Mouse (Mus musculus) liver (tissue): Measurements from ENCODE around the gene Lrrk2.

Experiments
- DNase-seq: peaks from one replicate; pipeline ENCODE4 v3.0.0-alpha.2; 2020; ENCODE audit warnings: mixed read lengths

The Lrrk2 gene

DNA sequence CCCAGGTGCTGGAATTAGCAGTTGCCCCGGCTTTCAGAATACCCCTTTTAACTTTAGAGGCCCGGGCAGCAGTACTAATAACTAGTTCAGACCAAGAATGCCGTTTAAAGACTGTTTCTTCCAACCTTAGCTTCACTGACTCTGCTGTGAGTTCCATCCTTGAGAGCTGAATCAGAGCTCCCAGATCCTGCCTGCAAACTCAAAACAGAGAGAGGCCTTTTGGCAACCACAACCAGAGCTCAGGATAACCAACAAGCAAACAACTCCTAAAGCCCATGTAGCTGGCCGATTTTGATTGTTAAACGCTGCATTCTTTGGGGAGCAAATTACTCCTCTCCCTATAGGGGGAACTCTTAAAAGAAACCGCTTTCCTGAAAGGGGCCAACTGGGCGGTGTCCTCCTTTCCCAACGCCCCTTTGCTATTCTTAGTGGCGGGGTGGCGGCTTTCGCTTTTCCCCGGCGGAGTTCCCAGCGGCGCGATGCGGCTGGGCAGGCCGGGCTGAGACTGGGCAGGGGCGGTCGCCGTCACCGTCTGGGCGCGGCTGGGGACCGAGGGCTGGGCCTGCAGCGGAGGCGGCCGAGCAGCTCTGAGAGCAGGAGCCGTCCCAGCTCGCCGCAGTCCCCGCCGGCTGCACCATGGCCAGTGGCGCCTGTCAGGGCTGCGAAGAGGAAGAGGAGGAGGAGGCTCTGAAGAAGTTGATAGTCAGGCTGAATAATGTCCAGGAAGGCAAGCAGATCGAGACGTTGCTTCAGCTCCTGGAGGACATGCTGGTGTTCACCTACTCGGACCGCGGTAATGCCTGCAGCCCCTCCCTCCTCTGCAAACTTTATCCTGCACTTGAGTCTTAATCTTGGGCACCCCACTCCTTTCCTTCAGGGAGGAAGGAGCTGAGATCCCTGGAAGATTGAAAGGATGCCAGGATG lies at the start of gene Lrrk2:
Gene Lrrk2 (plus strand): TSS at position 531 of the 924 bp plus-strand sequence.
- DNase-seq, result peak; percentile 60

DNA sequence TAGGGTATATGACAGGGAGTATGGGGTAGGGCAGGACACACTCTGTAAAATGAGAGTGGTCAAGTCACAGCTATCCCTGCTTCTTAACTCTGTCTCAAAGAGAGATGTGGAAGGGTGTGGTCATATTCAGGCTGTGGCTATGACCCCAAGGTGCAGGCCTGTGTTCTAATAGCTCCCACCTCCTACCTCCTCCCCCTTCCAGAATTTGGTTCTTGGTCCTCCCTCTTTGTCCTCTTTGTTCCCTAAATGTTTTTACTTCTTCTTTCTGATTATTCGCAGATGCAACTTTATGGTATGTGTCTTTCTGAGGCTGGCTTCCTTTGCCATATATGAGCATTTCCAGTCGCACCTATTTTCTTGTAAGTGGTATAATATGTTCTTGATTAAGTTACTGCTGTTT lies 48.5 kb upstream of the Lrrk2 start:
- no peak for DNase-seq

DNA sequence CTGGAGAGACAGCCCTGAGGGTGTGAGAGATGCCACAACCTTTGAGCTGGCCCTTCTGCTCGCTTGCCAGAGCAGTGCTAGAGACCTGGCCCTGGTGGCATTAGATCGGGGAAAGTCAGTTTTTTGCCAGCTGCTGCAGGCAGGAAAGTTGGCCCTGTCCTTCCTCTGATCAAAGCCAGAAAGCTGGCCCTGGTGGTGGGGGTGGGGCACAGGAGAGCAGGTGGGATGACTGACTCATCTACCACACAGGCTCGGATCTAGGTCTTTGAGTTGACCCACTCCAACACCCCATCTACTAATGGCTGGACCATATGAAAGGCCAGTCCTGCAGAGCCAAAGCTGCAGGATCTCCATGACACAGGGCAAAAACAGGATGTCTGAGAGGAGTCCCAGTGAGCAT lies 43.8 kb upstream of the Lrrk2 start:
- no peak for DNase-seq

DNA sequence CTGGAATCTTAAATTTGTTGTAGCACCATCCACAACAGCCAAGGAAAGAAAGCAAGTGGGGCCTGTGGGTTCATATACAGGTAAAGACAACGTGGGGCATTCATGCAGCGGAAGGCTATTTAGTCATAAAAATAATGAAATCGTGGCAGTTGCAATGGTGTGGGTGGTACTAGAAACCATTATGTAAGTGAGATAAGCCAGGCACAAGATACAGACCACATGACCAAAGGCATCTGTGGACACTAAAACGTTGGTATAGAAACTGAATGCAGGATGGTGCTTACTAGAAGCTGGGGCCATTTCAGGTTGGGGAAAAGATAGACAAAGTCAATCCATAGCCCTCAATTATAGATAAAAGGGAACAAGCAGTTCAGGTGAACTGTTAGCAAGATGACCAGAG lies 40.5 kb upstream of the Lrrk2 start:
- DNase-seq, result no peak

DNA sequence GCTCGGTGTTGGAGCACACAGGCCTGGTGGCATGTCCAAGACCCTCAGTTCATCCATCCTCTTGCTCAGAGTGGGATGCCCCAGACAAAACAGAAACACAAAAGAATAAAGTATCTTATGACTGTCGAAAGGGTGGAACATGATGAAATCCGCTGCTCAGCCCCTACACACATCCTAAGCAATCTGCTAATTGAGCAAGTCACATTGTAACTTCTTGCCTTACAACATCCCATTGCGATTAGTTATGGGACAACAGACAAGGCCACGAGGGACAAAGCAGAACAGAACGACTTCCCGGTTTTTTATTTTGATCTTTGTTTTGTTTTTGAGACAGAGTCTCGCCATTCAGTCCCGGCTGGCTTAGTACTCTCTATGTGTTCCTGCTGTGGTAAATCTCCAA lies 39.9 kb upstream of the Lrrk2 start:
- no peak for DNase-seq

DNA sequence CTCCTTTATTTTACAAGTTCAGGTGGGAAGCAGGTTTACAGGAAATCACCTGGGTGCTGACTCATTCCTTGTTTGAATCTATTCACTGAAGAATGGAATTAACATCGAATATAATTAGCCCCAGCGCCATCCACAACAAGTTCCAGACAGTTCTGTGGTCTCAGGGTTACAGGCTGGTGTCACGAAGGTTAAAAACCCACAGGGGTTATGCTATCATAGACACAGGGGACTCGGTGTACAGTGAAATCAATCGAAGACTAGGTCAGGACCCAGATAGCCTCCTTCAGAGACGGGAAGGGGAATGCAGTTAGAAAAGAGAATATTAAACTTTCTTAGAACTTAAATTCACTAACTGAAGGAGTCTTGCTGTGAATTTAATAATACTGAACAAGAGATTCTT lies 39.2 kb upstream of the Lrrk2 start:
- no peak for DNase-seq

DNA sequence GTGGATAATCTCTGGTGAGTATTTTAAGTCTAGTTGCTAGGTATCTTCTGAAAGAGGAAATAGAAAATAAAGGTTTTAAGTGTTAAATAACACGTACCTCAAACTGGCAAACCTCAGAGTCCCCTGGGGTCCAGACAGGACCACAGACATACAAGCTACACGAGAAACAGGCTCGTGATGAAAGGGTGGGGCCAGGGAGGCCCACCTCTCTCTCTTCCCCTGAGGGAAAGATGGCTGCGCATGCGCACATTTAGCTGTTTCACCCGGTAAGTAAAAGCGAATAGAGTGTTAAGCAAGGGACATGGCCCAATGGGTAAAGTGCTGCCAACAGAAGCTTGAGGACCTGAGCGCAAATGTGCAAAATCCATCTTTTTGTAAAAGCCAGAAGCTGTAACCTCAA lies 38.7 kb upstream of the Lrrk2 start:
- DNase-seq, result no peak

DNA sequence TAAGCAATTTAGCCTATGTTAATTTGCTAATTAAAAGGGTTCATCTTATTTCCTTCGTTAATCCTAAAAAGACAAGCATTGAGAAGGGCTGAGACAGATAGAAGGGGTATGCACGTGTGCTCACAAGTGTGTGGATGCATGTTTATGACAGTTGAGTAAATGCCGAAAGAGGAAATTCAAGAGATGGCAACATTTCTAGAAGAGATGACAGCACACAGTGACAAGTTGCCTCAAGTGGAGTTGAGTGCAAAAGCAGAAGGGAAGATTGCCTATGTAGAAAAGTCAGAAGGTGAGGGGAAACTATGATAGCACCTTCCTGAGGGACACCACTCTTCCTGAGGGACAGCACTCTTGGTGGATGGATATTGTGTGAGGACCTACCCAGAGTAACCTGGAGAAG lies 31.3 kb upstream of the Lrrk2 start:
- DNase-seq, result no peak

DNA sequence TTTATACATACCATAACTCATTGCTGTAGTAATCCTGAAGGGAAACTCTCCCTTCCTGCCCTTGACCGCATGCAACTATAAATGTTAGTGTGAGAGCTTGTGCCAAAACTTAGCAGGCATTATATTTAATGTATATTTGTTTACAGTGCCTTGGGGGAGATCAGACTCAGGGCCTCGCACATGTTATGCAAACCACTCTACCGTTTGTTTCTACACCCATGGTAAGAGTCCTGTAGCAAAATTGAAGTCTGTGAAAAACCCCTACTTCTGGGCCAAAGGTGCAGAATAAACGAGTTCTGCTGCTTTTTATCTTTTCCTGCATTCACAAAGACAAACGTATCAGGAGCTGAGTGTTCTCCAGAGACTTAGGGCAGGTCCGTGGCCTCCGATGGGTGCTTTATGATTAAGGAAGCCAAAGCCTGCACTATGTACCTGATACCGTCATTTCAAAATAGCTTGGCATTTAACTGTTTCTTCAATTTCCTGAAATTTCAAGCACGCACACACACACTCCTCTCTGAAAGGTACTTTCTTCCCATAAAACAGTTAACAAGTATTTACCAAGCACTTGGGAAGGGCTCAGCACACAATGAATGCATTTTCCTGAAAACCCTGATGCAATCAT lies 30.2 kb upstream of the Lrrk2 start:
- no peak for DNase-seq

DNA sequence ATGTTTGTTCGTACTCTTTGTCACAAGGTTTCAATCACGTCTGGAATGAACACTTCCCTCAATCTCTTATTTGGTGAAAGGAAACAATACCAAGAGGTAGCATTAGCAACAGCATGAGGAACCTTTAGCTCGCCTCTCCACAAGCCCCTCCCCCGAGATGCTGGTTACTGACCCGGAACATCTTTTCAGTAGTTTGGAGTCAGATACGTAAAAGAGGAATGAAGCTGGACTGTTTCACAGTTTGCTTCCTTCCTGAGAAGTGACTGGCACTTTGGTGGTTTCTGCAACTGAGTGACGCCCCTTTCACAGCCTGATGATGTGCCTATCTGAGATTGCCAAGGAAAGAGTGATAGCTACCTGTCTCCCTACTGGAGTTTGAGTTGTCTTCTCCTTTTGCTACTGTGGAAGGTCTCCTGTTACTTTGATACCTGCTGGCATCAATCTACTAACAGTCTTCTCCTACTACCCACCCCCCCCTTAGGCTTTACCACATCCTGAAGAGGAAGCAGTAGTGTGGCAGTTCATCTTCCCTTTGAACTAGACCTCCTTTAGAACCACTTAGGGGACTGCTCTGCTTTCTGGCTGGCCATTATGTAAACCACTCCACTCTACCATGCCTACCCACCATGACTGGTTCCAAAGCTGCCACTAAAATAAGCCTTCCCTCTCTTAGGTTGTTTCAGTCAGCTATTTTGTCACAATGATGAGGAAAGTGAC lies 29.2 kb upstream of the Lrrk2 start:
- peak; percentile 9 for DNase-seq

DNA sequence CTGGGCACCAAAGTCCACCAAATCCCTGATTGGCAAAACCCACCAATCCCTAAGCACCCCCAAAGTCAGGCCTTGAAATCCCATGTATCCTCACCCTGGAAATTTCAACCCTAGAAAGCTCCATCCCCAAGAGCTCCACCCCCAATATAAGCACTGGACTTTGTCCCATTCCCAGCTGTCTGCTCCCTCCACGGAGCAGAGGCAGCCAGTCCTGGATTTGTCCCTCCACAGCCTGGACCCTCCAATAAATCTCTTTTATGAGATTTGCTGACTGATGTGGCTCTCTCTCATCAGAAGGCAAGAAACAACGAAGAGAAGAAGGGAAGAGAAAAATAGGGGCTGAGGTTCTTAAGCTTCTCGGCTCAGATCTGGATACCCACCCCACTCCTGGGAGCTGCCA lies 22.7 kb upstream of the Lrrk2 start:
- no peak for DNase-seq

DNA sequence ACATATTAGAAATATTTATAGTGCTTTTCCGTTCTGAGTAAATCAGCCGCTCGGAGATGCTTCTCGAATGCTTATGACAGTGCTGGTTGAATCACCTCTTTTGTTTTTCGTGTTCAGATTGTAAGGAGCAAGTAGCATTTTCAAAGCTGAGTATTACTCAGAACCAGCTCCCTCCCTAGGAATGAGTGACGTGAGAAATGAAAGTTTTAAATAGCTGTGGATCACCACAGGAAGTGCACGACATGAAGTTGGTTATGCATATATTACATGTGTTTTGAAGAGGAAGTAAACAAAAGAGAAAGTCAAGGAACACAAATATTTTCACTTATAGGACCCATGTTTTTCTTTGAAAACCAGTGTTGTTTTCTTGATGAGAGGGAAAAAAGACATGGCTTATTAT lies 21.5 kb upstream of the Lrrk2 start:
- no peak for DNase-seq

DNA sequence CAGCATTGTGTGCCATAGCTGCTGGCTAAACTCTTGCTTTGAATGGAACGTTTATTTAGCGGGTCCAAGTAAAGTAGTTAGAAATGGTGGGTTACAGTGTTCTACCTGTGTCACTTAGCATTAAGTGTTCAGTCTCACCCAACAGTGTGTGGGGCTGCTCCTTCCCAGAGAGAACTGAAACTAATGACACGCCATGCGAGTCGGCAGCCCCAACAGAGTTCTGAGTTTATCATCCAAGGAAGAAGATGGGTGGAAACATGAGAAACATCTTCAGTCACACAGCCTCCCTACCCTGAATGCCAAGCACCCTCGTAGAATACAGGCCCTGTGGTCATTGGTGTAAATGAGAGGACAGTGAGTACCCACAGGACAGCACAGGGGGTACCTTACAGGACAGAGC lies 14.7 kb upstream of the Lrrk2 start:
- no peak for DNase-seq

DNA sequence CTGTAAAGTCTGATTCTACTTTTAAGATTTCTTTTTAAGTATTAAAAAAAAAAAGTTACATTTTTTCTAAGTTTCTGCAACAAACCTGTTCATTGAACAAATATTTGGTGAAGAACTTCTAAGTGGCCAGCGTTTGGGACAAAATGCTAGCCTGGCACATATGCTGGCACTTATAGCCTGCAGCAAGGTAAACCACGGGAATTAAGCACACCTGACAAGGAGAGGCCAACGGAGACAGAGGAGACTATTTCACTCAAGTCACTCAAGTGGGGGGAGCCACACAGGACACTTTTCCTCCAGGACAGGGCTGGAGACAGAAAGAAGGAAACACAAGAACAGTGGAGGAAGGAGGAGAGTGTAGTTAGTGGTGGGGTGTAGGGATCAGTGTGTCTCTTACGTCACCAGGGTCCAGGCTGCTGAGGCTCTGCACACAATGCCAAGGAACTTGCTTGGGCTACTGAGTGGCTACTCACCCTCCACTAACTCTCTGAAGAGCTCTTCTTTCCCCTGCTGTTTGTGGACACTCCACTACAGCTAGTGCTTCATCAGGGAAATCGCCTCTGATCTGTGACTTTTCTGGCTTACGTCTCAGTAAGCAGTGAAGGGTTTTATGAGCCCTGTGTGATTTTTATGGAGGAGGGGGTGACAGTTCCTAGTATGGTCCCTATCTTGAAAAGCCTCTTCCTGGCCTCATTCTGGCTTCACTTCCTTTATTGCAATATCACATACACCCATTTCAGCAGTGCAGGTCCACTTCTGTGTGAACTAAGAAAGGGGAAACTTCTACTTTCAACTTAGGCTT lies 12.5 kb upstream of the Lrrk2 start:
- DNase-seq, result no peak

DNA sequence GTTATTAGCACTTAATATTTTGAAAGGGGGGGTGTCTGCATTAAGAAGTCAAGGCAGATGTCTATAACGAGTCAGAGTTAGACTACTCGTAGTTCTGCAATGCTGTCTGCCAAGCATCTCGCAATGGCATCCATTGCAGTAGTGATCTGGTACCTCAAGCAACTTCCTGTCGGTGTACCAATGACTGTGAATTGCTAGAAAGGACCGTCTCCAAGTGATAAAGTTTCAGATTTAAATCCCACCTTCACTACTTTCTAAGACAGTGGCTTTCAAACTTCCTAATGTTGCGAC lies 12.0 kb upstream of the Lrrk2 start:
- DNase-seq, result no peak

DNA sequence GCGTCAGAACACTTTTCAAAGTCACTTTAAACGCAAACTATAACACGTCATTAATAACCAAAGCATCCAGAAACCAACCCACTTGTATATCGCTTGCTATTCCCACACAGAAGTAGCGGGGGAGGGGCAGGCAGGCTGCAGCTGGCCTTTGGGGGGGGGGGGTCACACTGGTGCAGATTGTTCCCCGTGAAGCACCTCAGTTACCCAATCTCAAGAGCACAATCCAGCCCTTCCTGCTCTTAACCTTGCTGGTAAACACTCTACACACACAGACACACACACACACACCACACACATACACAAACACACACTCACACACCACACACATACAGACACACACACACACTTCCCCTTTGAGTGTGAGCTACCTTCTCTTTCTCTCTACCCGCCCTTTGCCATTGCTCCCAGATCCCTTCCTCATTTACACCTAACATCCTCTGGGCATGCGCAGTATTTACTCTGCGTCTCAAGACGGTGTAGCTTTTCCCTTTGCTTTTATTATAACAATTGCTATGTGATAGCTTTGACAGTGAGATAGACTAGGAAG lies 8.3 kb upstream of the Lrrk2 start:
- DNase-seq, result no peak

DNA sequence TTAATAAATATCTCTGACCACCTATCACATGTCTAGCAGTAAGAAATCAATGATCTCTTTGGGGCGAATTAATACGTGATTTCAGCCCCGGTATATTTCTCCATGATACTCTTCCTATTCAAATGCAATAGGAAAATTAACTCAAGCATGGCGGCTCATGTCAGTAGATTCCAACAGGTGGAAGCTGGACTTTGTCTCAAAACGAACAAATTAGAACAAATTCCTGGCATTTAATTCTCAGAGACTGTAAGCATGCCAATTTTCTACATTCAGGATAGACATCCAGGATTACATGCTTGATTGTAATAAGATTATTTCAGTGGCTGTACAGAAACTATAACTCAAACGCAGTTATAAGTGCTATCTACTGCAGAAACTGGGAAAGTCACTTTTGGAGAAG lies 7.4 kb upstream of the Lrrk2 start:
- DNase-seq, result no peak

DNA sequence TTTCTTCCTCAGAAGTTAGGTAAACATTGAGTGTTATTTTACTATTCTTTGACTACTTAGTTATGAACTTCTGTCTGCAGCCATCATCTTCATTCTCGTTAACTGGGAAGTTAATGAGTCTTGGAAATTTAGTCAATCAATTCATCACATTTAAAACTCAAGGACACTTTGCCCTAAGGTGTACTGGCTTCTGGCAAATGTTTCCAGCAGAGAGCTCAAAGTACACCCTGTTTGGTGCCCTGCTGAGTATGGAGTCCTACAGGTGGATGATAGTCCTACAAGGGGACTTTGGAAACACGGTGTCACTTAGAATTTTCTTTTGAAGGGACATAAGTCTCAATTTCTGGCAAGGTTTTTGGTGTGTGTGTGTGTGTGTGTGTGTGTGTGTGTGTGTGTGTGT lies 1.8 kb upstream of the Lrrk2 start:
- no peak for DNase-seq

DNA sequence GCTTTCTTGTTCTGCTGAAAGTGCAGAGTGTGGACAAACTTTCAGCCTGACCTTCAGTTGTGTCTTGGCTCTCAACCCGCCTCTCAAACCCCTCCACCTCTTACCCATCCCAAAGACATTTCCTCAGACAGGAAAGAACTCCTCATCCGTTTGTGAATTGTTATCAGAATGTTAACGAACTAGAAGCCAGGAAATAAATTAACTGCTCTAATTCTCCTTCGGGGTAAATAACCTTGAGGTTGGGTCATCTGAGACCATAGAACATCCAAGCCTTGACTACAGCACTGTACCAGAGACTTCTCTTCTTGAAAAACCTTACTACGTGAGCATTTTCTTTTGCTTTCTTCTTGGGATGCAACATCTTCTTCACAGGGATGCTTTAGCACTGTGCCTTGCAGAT lies 988 bp upstream of the Lrrk2 start:
- DNase-seq, result no peak

DNA sequence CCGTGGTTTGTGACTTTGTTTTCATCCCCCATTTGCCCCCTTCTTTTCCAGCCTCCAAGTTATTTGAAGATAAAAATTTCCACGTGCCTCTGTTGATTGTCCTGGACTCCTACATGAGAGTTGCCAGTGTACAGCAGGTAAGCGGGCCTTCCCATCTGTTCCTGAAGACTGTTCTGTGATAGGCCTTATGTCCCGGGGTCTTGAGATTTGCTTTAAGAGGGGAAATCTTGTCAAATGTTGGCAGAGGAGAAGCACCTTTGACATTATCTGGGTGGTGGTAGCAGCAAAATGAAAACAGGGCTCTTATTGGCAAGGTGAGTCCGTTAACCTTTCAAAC lies 562 bp downstream of the Lrrk2 start:
- no peak for DNase-seq

DNA sequence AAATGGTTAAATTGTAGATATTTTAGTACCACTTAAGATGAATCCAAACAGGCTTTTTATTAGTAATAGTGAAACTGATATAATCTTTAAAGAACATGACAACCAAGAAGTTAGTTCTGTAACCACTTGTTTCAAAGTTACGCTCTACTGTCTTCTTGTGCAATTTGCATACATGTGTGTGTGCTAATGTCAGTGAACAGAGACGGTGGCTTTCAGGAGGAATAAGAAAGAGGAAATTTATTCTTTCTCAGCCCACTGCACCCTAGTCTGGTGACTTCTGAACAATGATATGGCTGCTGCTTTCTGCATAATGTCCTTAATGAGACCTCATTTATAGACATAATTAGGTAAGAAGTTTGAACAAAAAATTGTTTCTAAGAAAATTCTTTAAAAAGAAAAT lies 7.1 kb downstream of the Lrrk2 start:
- no peak for DNase-seq

DNA sequence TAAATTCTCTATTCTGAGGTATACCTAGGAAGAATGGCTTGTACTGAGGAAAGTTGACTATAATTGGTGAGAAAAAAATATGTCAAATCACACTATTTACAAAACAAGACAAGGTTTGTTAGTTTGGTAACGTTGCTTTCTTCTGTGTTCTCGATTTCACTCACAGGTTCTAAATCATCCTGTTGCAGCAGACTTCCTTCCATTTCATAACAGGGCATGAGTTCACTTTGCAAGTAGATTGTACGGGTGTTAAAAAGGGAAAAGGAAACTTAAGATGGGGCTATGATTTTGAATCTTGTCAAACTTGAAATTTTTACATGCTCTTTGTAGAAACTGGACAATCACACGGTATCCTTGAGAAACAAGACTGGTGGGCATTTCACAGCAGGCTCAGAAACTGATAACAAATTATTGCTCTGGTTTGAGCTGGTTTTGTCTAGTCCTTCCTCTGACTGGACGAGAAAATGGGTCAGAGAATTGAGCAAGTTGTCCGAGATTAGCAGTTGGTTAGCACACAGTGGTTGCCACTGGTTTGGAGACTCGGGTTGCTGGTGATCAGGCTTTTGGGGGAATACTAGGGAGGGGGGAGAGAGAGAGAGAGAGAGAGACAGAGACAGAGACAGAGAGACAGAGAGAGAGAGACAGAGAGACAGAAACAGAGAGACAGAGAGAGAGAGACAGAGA lies 13.0 kb downstream of the Lrrk2 start:
- DNase-seq, result no peak

DNA sequence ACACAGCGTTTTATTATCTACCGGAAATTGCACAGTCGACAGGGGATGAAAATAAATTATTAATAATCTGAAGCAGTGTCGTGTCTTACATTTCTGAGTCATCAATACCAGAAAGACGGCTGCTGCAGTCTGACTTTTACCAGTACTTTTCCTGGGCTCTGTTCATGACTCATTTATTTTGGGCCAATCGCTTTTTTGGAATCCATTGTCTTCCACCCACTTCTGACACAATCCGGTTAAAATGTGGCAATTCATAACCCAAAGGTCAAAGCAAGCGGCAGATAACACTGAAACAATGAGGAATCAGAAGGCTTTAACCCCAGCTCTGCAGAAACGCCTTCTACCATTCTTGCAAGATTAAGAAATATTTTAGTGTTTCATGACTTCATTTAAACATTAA lies 17.7 kb downstream of the Lrrk2 start:
- no peak for DNase-seq
